Mouse (Mus musculus): ENCODE results near the gene Arsg. TPM values are rescaled to one million over a fixed set of nuclear protein-coding genes. Genes with fewer than 3 reads are reported as not detected.

Arsg gene
- polyA plus RNA-seq (2014; fragmentation: Nextera tagmentation; extraction: Ambion mirVana), result 5.1 and 6.2 TPM in 2 replicates

GRCm38 (mm10) chr11:109473171-109474085 lies at the start of gene Arsg, which contains the start of gene Slc16a6:
TSS of gene Arsg (plus strand) at chr11:109473374.
TSS of gene Slc16a6 (minus strand) at chr11:109473598.
- Histone ChIP-seq H3K4me3 (ENCODE audit: low read depth, low read length) (peak within 1 kb of the TSS; percentile 78), H3K27me3 (replicated peaks; ENCODE audit: control insufficient read depth, insufficient read depth, low read length) (no peaks in the 10 kb centered on the region), H3K27ac (ENCODE audit: low read depth, low read length) (peak within 1 kb of the TSS; percentile 92), H3K9me3 (replicated peaks; ENCODE audit: control insufficient read depth, low read length) (no peaks in the 10 kb centered on the region), H3K9ac (ENCODE audit: low read length) (peak within 1 kb of the TSS; percentile 80), H3K4me2 (ENCODE audit: low read length) (peak within 1 kb of the TSS; percentile 85), H3K36me3 (ENCODE audit: control insufficient read depth, insufficient read depth, low read length) (no peaks in the 10 kb centered on the region), H3K4me1 (ENCODE audit: control insufficient read depth, insufficient read depth, low read length) (peaks cover 18% of the 10 kb centered on the region)
- ATAC-seq (peak; percentile 89), DNase-seq (ENCODE audit: low spot score) (peak; percentile 93)
- WGBS, result under 1% methylated on average over 111 of the region's 111 CpGs

GRCm38 (mm10) chr11:109425392-109426271 lies 47.5 kb upstream of the Arsg start, which contains the start of gene Amz2:
TSS of gene Amz2 (plus strand) at chr11:109425946.
- peak within 1 kb of the TSS; percentile 78 for H3K27ac ChIP-seq (ENCODE audit: low read depth, low read length)
- H3K9ac ChIP-seq (ENCODE audit: low read length), result peak within 1 kb of the TSS; percentile 77
- H3K4me1 ChIP-seq (ENCODE audit: control insufficient read depth, insufficient read depth, low read length), result peaks cover 4% of the 10 kb centered on the region; the same call in 1 of the 2 replicates
- H3K4me3 ChIP-seq (ENCODE audit: low read depth, low read length), result peak within 1 kb of the TSS; percentile 58
- H3K9me3 ChIP-seq (replicated peaks; ENCODE audit: control insufficient read depth, low read length), result no peaks in the 10 kb centered on the region
- peaks cover 24% of the 10 kb centered on the region for H3K36me3 ChIP-seq (ENCODE audit: control insufficient read depth, insufficient read depth, low read length)
- DNase-seq (ENCODE audit: low spot score) (peak; percentile 98), ATAC-seq (peak; percentile 95)
- peak within 1 kb of the TSS; percentile 55 for H3K4me2 ChIP-seq (ENCODE audit: low read length)
- WGBS, result under 1% methylated on average over 64 of the region's 65 CpGs
- H3K27me3 ChIP-seq (replicated peaks; ENCODE audit: control insufficient read depth, insufficient read depth, low read length), result no peaks in the 10 kb centered on the region

- ATAC-seq (no peak), DNase-seq (ENCODE audit: low spot score) (no peak)
- peaks cover 4% of the 10 kb centered on the region; the same call in 1 of the 2 replicates for H3K4me1 ChIP-seq (ENCODE audit: control insufficient read depth, insufficient read depth, low read length)
- peak overlapping the region; percentile 77 for H3K9ac ChIP-seq (ENCODE audit: low read length)
- H3K9me3 ChIP-seq (replicated peaks; ENCODE audit: control insufficient read depth, low read length), result no peaks in the 10 kb centered on the region
- H3K36me3 ChIP-seq (ENCODE audit: control insufficient read depth, insufficient read depth, low read length), result peaks cover 27% of the 10 kb centered on the region
- H3K27me3 ChIP-seq (replicated peaks; ENCODE audit: control insufficient read depth, insufficient read depth, low read length), result no peaks in the 10 kb centered on the region
- under 1% methylated on average over 11 of the region's 11 CpGs for WGBS
- H3K4me2 ChIP-seq (ENCODE audit: low read length), result peak overlapping the region; percentile 55
- peak overlapping the region; percentile 58 for H3K4me3 ChIP-seq (ENCODE audit: low read depth, low read length)
- H3K27ac ChIP-seq (ENCODE audit: low read depth, low read length), result peak overlapping the region; percentile 78
These were observed 46.9 kb upstream of the Arsg start for GRCm38 (mm10) chr11:109426272-109426586.

- Histone ChIP-seq H3K4me3 (ENCODE audit: low read depth, low read length) (no peak overlapping the region), H3K27me3 (replicated peaks; ENCODE audit: control insufficient read depth, insufficient read depth, low read length) (no peaks in the 10 kb centered on the region), H3K9me3 (replicated peaks; ENCODE audit: control insufficient read depth, low read length) (no peaks in the 10 kb centered on the region), H3K9ac (ENCODE audit: low read length) (no peak overlapping the region), H3K4me1 (ENCODE audit: control insufficient read depth, insufficient read depth, low read length) (peaks cover 4% of the 10 kb centered on the region; the same call in 1 of the 2 replicates), H3K27ac (ENCODE audit: low read depth, low read length) (no peak overlapping the region), H3K4me2 (ENCODE audit: low read length) (no peak overlapping the region; the same call in 1 of the 2 replicates), H3K36me3 (ENCODE audit: control insufficient read depth, insufficient read depth, low read length) (peaks cover 32% of the 10 kb centered on the region)
- ATAC-seq, result no peak
- WGBS, result 96% methylated on average over 5 of the region's 5 CpGs
- no peak for DNase-seq (ENCODE audit: low spot score)
These were observed 45.8 kb upstream of the Arsg start for GRCm38 (mm10) chr11:109427353-109427752.

GRCm38 (mm10) chr11:109434233-109434798 lies 38.9 kb upstream of the Arsg start:
- Histone ChIP-seq H3K4me2 (ENCODE audit: low read length) (no peak overlapping the region), H3K27me3 (replicated peaks; ENCODE audit: control insufficient read depth, insufficient read depth, low read length) (no peaks in the 10 kb centered on the region), H3K4me3 (ENCODE audit: low read depth, low read length) (no peak overlapping the region), H3K4me1 (ENCODE audit: control insufficient read depth, insufficient read depth, low read length) (no peaks in the 10 kb centered on the region), H3K27ac (ENCODE audit: low read depth, low read length) (no peak overlapping the region), H3K9ac (ENCODE audit: low read length) (no peak overlapping the region), H3K36me3 (ENCODE audit: control insufficient read depth, insufficient read depth, low read length) (peaks cover 74% of the 10 kb centered on the region), H3K9me3 (replicated peaks; ENCODE audit: control insufficient read depth, low read length) (no peaks in the 10 kb centered on the region)
- DNase-seq (ENCODE audit: low spot score), result no peak
- no peak for ATAC-seq
- WGBS, result 94% methylated on average over 16 of the region's 16 CpGs

- peaks cover 4% of the 10 kb centered on the region for H3K4me1 ChIP-seq (ENCODE audit: control insufficient read depth, insufficient read depth, low read length)
- no peak overlapping the region for H3K27ac ChIP-seq (ENCODE audit: low read depth, low read length)
- WGBS, result 68% methylated on average over 7 of the region's 8 CpGs
- no peak overlapping the region for H3K9ac ChIP-seq (ENCODE audit: low read length)
- H3K4me2 ChIP-seq (ENCODE audit: low read length), result no peak overlapping the region
- H3K27me3 ChIP-seq (replicated peaks; ENCODE audit: control insufficient read depth, insufficient read depth, low read length), result no peaks in the 10 kb centered on the region
- ATAC-seq (no peak), DNase-seq (ENCODE audit: low spot score) (no peak)
- H3K4me3 ChIP-seq (ENCODE audit: low read depth, low read length), result no peak overlapping the region
- H3K9me3 ChIP-seq (replicated peaks; ENCODE audit: control insufficient read depth, low read length), result no peaks in the 10 kb centered on the region
- peaks cover 57% of the 10 kb centered on the region for H3K36me3 ChIP-seq (ENCODE audit: control insufficient read depth, insufficient read depth, low read length)
These were observed 36.3 kb upstream of the Arsg start for GRCm38 (mm10) chr11:109436889-109437288.

- peak; percentile 13; the same call in 1 of the 2 replicates for ATAC-seq
- no peak overlapping the region for H3K27ac ChIP-seq (ENCODE audit: low read depth, low read length)
- H3K9ac ChIP-seq (ENCODE audit: low read length), result no peak overlapping the region
- no peak for DNase-seq (ENCODE audit: low spot score)
- H3K27me3 ChIP-seq (replicated peaks; ENCODE audit: control insufficient read depth, insufficient read depth, low read length), result no peaks in the 10 kb centered on the region
- peaks cover 43% of the 10 kb centered on the region for H3K36me3 ChIP-seq (ENCODE audit: control insufficient read depth, insufficient read depth, low read length)
- WGBS, result 12% methylated on average over 5 of the region's 5 CpGs
- peak overlapping the region; percentile 73; the same call in 1 of the 2 replicates for H3K4me2 ChIP-seq (ENCODE audit: low read length)
- no peaks in the 10 kb centered on the region for H3K9me3 ChIP-seq (replicated peaks; ENCODE audit: control insufficient read depth, low read length)
- no peak overlapping the region for H3K4me3 ChIP-seq (ENCODE audit: low read depth, low read length)
- peaks cover 4% of the 10 kb centered on the region for H3K4me1 ChIP-seq (ENCODE audit: control insufficient read depth, insufficient read depth, low read length)
These were observed 34.0 kb upstream of the Arsg start for GRCm38 (mm10) chr11:109439209-109439608.

- peak; percentile 66 for DNase-seq (ENCODE audit: low spot score)
- Histone ChIP-seq H3K27me3 (replicated peaks; ENCODE audit: control insufficient read depth, insufficient read depth, low read length) (no peaks in the 10 kb centered on the region), H3K4me2 (ENCODE audit: low read length) (peak overlapping the region; percentile 73), H3K9ac (ENCODE audit: low read length) (peak overlapping the region; percentile 65), H3K4me3 (ENCODE audit: low read depth, low read length) (peak overlapping the region; percentile 39), H3K9me3 (replicated peaks; ENCODE audit: control insufficient read depth, low read length) (no peaks in the 10 kb centered on the region), H3K36me3 (ENCODE audit: control insufficient read depth, insufficient read depth, low read length) (peaks cover 36% of the 10 kb centered on the region), H3K4me1 (ENCODE audit: control insufficient read depth, insufficient read depth, low read length) (peaks cover 4% of the 10 kb centered on the region), H3K27ac (ENCODE audit: low read depth, low read length) (no peak overlapping the region)
- peak; percentile 64 for ATAC-seq
- 2% methylated on average over 32 of the region's 32 CpGs for WGBS
These were observed 33.3 kb upstream of the Arsg start for GRCm38 (mm10) chr11:109439829-109440340.
